ENCODE assay signal across 11 mouse cellular contexts in genomic region chr3:115968745-115969530, GRCm38 (mm10). TPM values are rescaled to one million over a fixed set of nuclear protein-coding genes. Genes with fewer than 3 reads are reported as not detected.
DNase-seq lines count a peak whose midpoint lies in the region; ATAC-seq and TF ChIP-seq lines count a peak whose summit lies in the region.
"Had no signal": no experiment of that assay in that cellular context is flagged by ENCODE, and none has a peak within 500 bp of the region (broad histone marks: within the 10 kb centered on the region; RNA-seq: fewer than 3 reads in every experiment).

No protein-coding gene starts in this region.

- peak; percentile 26 to 30 for DNase-seq in left cerebral cortex, postnatal 10 days (ENCODE audit: extremely low spot score in 1 of 2, low spot score in 2 of 2)
- DNase-seq in left cerebral cortex, adult 8-10 months (ENCODE audit: low spot score in 2 of 2) = no peak
- DNase-seq in Patski (ENCODE audit: low read depth, low spot score) = peak; percentile 34
- DNase-seq in lung, postnatal 14 days = peak; percentile 16
- DNase-seq in urinary bladder, adult 2 months (ENCODE audit: low spot score) = no peak
- DNase-seq in embryo, embryonic 10.5 days (ENCODE audit: low spot score) = no peak
- no peak for DNase-seq in cerebellum, adult 2 months

- in situ Hi-C loops in Patski (cut with MboI; ENCODE audit: low pct_unique_long_range_greater_than_20kb) = no loop called here

- H3K4me1 ChIP-seq in embryonic fibroblast, embryonic 13.5 days (ENCODE audit: control insufficient read depth, insufficient read depth, low read length) = 0 out of 2 replicates have a peak, but pooled peaks cover 2% of the 10 kb centered on the region
- no peaks in the 10 kb centered on the region for H3K4me1 ChIP-seq in cerebellum, adult 2 months (ENCODE audit: control insufficient read depth, insufficient read depth, low read length)
- H3K4me1 ChIP-seq: intestine, embryonic 15.5 days; liver, embryonic 15.5 days had no signal

- CTCF ChIA-PET in Patski (lab: Charles Lee) = interaction anchor here (1.2 kb wide), 1 partner anchor 9 kb away, joined by 3 read pairs; no protein-coding TSS in a partner anchor

- no peak for TF ChIP-seq CTCF in Patski (IDR thresholded peaks at IDR 0.05)
- no peak for TF ChIP-seq CTCF in embryonic fibroblast, embryonic 13.5 days (IDR thresholded peaks at IDR 0.05; ENCODE audit: borderline replicate concordance, insufficient read depth, low read length)
- TF ChIP-seq CTCF in cerebellum, adult 2 months (IDR thresholded peaks at IDR 0.05; ENCODE audit: borderline replicate concordance, insufficient read depth, low read depth, low read length) = no peak

- intact Hi-C loops in left cerebral cortex, postnatal 10 days (cut with DNase I) = no loop called here

- peak overlapping the region; percentile 85 for H3K27ac ChIP-seq in embryonic fibroblast, embryonic 13.5 days (ENCODE audit: insufficient read depth, low read length)
- no peak overlapping the region for H3K27ac ChIP-seq in cerebellum, adult 2 months (ENCODE audit: insufficient read depth, low read length)
- H3K27ac ChIP-seq: intestine, embryonic 15.5 days; liver, embryonic 15.5 days had no signal

- no peak overlapping the region for H3K4me3 ChIP-seq in embryonic fibroblast, embryonic 13.5 days (ENCODE audit: insufficient read depth, low read length)
- H3K4me3 ChIP-seq in cerebellum, adult 2 months (replicated peaks; ENCODE audit: insufficient read depth, low read depth, low read length) = no peak overlapping the region
- H3K4me3 ChIP-seq: erythroblast, embryonic 14.5 days; intestine, embryonic 15.5 days; liver, embryonic 15.5 days had no signal

- TF ChIP-seq POLR2A in embryonic fibroblast, embryonic 13.5 days (IDR thresholded peaks at IDR 0.05; ENCODE audit: low read depth, low read length) = no peak
- no peak for TF ChIP-seq POLR2A in cerebellum, adult 2 months (IDR thresholded peaks at IDR 0.05; ENCODE audit: borderline replicate concordance, insufficient read depth, low read length)

- H3K27me3 ChIP-seq in Patski = no peaks in the 10 kb centered on the region
- H3K27me3 ChIP-seq in cerebellum, adult 2 months (ENCODE audit: control insufficient read depth, insufficient read depth, low read length) = no peaks in the 10 kb centered on the region
- H3K27me3 ChIP-seq: intestine, embryonic 15.5 days; liver, embryonic 15.5 days had no signal

- POLR2A ChIA-PET in Patski (lab: Charles Lee) = no interaction called here

- ATAC-seq in Patski = peak; percentile 66
- ATAC-seq: intestine, embryonic 15.5 days had no signal

- 81% methylated on average over 10 of the region's 10 CpGs for WGBS in cerebellum, adult 2 months

RNA-seq across cellular contexts. Expression of gene Slc30a7, which starts 38.3 kb away (rescaled TPM):
- total RNA-seq in left cerebral cortex, postnatal 10 days (2021) = 10 to 100 TPM; 24.8 to 31.7 TPM
- 10 to 100 TPM; 24.8 to 34.4 (median 28.8) TPM for total RNA-seq in left cerebral cortex, adult 8-10 months (2022)
- 37.9 TPM for polyA plus RNA-seq in Patski (2021)
- polyA plus RNA-seq in embryonic fibroblast, embryonic 13.5 days (2011; ENCODE audit: insufficient read length, low read depth, missing spikeins) = 53.1 TPM in 2 replicates
- 23.9 and 28.3 TPM in 2 replicates for polyA plus RNA-seq in urinary bladder, adult 2 months (2012; rRNA removed)
- polyA plus RNA-seq in cerebellum, adult 2 months (2012; rRNA removed) = 13.7 and 14.3 TPM in 2 replicates

RNA-seq across cellular contexts. Expression of gene Extl2, which starts 38.3 kb away (rescaled TPM):
- 10 to 100 TPM; 62.4 to 67.1 TPM for total RNA-seq in left cerebral cortex, postnatal 10 days (2021)
- 10 to 100 TPM; 63.7 to 73.2 (median 72.0) TPM for total RNA-seq in left cerebral cortex, adult 8-10 months (2022)
- polyA plus RNA-seq in Patski (2021) = 43.8 TPM
- polyA plus RNA-seq in embryonic fibroblast, embryonic 13.5 days (2011; ENCODE audit: insufficient read length, low read depth, missing spikeins) = 24.7 and 33.9 TPM in 2 replicates
- 12.2 and 16.1 TPM in 2 replicates for polyA plus RNA-seq in urinary bladder, adult 2 months (2012; rRNA removed)
- polyA plus RNA-seq in cerebellum, adult 2 months (2012; rRNA removed) = 67.8 and 70.0 TPM in 2 replicates
- polyA plus RNA-seq: erythroblast, embryonic 14.5 days had no signal

Comparison
In these comparisons a context has a peak if more than half of its experiments do, and no peak if none do; other contexts are left out.
1. DNase-seq: peak in left cerebral cortex, postnatal 10 days (2 of 2), Patski (single experiment) and lung, postnatal 14 days (single experiment); none in left cerebral cortex, adult 8-10 months (0 of 2), urinary bladder, adult 2 months (single experiment), embryo, embryonic 10.5 days (single experiment) and cerebellum, adult 2 months (0 of 2).